Mouse (Mus musculus): Measurements from ENCODE around the gene Srp9.

Gene Srp9

DNA sequence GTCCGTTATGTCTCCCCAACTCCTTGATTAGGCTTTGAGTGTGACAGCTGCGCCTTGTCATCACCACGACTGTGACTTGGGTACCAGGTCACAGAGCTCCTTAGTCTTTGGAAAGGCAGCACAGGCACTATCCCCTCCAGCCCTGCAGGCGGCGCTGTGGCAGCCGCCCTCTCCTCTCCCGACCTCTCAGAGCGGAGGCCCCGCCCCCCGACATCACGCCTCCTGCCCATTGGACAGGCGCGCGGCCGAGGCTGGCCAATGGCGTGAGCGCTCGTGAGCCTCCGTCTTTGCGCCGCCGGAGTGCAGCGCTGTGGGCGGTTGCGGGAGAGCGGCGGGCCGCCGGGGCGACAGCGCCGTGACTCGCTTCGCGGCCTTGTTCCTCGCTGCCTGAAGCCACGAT, at the start of gene Srp9:
TSS of gene Srp9 (plus strand) at position 232 of the 400 bp plus-strand sequence.
- peak; percentile 97 to 98 for DNase-seq

DNA sequence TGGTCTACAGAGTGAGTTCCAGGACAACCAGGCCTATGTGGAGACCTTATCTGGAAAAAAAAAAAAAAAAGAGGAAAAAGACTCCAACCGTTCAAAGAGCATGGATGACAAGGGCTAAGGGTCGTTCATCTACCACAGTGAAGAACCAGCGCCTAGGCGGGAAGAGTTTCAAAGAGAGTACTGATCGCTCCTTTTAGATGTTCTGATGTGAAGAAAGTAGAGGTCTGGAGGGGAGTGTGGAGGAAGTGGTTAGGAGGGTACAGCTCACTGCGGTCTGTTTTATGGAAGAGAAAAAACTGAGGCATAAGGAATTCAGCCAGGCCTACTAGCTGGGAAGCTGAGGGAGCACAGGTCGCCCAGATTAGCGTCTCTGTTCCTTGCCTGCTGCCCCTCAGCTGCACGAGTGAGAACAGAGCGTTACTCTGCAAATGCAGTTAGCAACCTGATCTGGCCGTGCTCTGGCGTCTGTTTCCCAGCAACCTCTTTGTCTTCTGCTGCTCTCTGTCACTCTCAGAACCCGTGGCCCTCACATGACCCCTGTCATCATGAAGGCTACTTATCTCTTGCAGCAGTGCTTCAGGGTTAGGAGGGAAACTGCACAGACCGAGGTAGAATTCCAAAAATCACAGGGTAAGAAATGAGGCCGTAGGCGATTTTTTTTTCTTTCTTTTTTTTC, 42.7 kb upstream of the Srp9 start:
- DNase-seq, result peak in 1 of 2 experiments; percentile 33

DNA sequence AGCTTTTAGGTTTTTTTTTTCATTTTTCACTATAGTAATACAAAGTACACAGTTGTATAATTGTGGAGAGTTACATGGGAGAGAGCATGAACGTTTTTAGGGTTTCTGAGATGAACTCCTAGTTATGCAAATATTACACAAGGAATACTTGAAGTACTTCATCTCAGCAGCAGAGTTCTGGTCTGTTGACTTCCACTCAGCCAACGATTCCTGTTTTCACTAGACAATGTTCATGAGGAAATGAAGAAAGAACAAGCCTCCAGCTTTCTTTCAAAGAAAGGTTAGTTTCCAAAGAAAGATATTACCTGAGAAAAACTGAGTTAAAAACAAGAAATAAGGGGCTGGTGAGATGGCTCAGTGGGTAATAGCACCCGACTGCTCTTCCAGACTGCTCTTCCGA, 41.1 kb upstream of the Srp9 start:
- no peak for DNase-seq

DNA sequence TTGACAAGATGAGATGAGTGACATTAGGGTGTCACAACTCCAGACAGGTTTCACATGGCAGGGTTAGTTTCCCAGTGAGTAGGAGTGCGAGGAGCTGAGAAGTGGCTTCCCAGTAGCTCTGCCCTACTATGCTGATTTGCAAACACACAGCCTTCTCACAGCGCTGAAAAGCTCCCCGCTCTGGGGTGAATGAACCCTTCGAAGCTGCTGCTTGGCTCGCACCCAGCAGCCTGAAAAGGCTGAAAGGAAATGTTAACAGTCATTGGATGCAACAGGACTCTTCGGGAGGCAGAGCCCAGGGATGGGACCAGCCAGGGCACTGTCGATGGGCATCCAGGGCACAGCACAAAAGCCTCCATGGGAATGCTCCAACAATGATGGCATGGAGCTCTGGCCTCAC, 37.8 kb upstream of the Srp9 start:
- no peak for DNase-seq

DNA sequence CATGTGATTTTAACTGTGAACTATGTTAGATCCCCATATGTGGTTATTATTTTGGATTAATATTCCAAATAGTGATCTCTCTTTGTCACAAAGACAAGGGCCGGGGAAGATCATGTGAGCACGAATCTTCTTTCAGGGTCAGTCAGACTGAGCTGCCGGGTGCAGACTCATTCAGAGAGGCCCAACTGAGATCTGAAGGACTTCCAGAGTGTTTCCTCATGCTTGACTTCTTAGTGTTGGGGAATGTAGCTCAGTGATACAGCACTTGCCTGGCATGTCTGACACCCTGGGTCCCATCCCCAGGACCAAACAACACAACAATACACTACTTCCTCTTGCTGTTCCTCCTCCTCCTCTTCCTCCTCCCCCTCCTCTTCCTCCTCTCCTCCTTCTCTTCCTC, 37.2 kb upstream of the Srp9 start:
- DNase-seq, result no peak

DNA sequence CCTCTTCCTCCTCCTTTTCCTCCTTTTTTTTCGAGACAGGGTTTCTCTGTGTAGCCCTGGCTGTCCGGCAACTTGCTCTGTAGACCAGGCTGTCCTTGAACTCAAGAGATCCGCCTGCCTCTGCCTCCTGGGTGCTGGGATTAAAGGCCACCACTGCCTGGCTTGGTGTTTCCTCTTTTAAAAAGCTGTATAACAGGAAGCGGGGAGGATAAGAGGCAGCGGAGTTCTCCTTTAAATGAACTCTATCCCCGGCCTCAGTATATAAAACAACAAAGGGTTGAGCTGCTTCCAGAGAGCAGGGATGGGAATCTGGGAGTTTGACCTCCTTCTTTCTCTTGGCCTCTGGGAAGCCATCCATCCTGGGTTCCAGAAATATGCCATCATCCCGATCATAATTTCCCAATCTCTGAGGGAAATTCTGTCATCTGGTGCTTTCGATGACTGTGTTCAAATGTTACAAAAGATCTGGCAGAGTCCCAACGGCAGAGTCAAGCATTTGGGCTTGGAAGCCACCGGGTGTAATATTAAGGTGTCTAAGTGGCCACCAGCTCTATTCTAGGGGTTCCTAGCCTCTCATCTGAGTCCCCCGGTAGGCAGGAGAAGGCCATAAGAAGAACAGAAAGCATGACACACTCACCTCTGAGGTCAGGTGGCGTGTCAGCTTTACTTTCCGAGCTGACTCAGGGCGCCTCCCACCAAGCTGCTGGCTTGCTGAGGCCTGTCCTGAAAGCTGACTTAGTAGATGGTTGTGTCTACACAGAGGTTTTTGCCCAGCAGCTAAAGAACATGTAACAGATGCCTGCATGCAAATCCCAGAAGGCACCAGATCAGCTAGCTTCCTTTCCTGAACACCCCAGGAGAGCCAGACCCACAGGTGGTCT, 36.5 kb upstream of the Srp9 start:
- DNase-seq, result peak in 1 of 2 experiments; percentile 69

DNA sequence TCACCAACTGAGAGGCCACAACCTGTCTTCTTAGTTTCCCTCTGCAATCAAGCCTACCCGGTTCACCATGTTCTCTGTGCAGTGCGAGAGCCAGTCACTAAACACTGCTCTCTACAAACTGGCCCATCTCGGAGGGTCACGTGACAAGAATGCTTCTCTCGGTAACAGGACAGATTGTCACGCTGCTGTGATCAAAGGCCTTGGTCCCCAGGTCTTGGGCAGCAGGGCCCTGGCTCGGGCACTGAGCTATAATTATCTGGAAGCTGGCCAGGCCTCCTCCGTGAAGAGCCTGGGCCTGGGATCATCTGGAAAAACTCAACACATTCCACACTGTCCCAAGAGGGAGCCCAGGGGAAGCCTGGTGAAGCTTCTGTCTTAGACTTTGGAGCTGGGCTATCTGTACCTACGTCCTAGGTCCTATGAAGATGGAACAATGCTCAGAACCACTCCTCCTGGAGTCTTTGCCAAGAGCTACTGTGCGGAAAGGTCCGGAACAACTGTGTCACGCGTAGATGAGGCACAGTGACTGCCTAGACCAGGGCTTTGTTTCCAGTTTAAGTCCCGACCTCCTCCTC, 35.6 kb upstream of the Srp9 start:
- no peak for DNase-seq

DNA sequence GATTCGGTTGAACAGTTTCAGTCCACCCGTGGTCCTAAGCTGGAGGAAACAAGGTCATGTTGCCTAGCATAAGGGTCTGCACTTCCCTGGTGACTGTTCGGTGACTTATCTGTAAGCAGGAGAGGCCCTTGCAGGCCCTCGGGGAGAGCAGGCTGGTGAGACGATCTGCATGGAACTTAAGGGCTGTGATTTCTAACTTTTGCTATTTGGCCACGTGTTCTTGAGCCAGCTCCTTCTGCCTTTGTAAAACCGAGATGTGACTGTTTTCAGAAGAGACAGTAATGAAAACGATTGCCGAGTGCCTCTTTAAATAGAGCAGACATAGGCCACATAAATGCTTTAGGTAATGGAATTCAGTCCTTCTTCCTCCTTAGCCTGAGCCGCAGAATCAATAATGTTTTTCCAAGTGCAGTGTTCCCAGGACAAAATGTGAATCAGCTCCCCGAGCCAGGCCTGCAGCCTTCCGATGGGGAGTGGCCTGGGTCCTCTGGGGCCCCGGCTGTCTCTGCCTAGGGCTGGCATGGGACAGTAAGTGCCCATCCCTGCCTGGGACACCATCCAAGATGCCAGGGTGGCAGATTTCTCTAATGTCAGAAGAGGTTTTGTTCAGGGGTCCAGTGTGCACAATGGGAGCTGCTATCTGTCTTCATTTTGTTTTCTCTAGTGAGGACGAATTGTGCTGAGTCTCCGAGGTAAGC, 34.8 kb upstream of the Srp9 start:
- DNase-seq, result no peak

DNA sequence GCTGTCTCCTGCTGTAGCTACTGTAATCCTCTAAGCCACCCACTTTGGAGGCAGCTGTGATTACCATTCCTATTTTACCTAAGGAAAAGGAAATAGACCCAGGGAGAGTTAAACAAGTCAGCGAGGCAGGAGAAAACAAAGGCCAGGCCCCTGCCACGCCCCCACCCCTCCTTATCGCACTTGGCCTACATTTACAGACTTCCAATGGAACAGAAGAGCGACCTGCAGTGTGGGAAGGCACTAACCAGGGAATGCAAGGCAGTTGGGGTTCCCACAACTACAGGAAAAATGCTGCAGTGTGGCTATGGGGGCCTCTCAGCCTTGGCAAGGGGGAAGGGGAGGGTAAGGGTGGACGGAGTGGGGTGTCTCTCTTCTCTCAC, 34.2 kb upstream of the Srp9 start:
- DNase-seq, result peak in 1 of 2 experiments; percentile 54

DNA sequence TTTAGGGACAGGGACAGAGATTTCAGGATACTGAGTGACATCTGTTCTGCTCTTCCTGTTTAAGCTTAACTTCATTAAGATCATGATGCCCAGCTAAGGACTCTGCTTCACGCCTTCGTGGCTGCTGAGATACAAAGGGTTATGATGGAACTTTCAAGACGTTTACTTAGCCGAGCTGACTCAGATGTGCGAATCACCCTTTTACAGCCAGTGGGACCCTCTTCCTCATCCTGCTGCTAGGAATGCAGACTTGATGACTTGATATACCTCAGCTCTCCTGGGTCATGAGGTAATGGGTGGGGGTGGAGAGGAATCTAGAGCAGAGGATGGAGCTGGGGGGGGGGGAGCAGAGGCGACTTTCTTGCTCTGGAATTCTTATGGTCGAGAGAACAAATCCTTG, 33.3 kb upstream of the Srp9 start:
- DNase-seq, result no peak

DNA sequence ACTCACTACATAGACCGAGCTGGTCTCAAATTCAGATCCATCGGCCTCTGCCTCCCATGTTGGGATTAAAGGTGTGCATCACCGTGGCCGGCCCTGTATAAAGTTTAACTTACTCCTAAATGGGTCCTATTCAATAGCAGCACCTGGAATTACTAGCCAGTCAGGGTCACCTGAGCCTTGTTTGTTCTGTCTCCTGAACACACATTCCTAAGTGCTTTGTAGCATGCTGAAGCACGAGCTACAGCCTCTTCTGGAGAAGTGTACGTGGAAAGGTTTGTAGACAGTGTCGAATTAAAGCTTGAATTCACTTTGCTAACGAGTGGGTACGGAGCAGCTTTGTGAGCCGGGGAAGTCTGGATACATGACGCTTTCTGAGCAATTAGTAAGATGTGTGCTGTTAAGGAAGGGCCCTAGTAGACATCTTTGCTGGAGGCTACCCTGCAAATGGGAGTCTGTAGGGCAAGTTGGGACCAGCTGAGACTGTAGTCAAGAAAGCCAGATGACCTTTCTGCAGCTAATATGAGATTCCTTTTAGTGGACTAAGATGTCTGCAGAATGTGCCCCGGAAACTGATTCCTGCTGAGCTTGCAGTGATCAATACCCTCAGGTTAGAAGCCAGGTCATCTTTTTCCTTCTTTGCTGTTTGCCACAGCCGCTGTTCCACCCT, 32.7 kb upstream of the Srp9 start:
- DNase-seq, result peak; percentile 57 to 75

DNA sequence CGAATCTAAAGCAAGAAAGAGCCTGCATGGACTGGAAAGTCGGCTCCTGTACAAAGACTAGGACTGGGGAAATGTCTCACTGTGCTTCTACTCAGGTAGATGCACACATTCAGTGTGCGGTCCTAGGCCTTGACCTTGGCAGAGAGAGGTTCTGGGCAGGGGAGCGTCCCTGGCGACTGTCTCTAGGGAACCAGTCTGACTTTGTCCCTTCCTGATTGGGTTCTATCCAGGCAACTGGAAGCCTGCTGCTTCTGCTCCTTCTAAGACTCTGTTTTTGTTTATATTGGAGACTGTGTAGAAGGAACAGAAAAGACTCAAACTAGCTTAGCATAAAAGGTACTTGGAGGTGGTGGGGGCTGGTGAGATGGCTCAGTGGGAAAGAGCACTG, 32.1 kb upstream of the Srp9 start:
- peak in 1 of 2 experiments; percentile 59 for DNase-seq

DNA sequence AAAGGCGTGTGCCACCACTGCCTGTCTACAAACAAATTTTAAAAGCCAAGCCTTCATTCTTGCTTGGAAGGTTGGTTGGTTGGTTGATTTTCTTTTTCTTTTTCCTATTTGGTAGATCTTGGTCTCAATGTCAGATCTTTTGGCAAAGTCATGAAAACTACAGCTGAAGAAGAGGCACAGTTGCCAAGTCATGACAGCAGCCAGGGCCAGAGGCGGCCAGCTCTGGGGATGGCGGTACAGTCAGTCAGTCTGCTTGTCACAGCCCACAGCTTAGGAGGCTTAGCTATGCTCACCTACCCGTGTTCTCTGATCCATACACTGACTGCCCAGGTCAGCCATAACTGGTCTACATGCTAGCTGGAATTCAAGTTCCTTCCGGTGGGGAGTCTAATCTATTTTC, 31.1 kb upstream of the Srp9 start:
- DNase-seq, result no peak

DNA sequence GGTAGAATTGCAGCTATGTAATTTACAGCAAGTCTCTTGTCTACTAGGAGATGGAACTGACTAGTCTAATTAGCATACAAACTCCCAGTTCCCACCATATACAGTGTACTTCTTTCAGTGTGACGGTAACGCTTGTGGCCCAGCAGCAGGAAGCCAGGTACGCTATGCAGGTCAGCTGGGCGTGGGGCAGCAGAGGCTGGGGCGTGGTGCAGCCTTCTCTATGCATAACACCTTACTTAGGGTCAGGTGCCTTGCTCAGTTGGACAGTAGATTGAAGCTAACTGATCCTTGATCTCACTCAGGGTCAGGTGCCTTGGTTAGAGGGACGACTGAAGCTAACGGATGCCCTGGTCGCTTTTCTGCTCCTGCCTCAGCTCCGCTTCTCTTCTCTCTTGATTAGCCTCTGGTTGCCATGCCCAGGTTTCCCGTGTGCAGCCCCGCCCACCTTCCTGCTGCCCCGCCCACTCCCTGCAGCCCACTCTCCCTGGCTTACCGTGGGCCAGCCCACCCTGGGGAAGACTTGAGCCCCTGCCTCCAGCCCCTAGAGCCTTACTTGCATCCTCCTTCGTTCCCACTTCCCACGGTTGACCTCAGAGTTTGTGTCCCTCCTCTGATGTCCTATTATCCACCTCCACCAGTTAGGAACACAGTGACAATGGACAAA, 29.9 kb upstream of the Srp9 start:
- DNase-seq, result no peak

DNA sequence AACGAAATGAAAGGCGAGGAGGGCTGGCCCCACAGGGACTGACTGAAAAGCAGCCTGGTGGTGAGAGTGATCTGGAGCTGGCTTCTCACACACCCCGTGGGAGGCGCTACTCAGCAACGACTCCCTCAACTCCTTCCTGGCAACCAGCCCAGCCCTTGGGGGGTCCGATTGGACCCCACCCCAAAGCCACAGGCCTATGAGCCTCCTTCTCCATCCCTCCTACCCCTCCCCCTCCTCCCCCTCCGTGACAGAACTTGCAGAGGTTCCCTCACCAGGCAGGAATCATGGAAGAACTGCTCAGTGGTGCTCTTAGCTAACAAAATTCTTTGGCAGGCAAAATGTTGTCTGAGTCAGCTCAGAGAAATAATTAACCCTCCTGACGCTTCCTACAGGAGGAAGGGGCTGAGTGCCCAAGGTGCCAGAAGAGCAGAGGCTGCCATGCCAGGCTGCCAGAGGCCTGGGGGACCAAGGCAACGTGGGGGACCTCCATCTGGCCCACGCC, 29.2 kb upstream of the Srp9 start:
- no peak for DNase-seq

DNA sequence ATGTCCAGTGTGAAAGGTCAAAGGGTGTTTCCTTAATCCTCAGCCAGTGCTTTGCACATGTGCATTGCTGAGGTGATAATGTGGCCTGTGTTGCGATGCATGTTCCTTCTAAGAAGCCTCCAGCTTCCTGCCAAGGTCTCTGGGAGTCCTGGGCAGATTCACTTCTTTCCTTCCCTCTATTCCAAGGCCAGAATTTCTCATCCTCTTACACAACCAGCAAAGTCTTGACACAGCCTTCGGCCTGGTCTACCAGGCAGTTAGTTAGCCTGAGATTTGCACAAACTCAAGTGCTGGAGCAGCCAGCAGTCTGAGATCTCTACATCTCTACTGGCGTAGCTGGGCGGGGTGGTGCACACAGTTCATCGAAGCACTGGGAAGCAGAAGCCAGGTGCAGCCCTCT, 27.8 kb upstream of the Srp9 start:
- no peak for DNase-seq

DNA sequence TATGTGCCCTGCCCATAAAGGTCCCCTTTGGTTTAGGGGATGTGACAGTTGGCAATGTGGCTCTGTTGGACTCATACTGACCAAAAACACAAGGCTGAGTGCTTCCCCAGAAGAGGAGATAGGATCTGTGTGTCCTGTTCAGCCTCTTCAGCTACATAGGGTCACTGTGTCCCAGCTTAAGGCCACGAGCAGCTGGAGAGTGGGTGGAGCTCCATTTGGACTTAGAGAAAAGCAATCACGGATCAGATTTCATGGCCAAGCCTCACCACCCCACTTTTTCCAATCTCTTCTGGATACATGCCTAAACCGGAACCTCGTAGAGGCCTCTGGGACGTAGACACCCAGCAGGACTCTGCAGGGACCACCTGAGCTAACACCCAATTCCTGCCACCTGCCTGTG, 25.5 kb upstream of the Srp9 start:
- peak in 1 of 2 experiments; percentile 56 for DNase-seq

DNA sequence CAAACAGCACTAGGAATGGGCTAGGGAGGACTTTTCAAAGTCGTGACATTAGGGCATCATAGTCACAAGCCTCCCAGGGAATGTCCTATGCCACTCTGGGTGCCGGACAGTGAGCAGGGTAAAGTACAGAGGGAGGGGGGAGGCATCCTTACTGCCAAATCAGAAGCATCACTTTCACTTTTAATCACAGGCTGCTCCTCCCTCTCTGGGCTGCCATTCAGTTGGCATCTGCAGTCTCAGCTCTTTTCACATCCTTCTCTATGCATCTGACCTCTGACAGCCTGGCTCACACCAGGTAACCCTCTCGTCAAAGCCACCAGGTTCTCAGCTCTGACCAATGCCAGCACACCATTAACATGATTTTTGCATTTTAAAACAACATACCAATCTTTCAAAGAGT, 24.1 kb upstream of the Srp9 start:
- no peak for DNase-seq

DNA sequence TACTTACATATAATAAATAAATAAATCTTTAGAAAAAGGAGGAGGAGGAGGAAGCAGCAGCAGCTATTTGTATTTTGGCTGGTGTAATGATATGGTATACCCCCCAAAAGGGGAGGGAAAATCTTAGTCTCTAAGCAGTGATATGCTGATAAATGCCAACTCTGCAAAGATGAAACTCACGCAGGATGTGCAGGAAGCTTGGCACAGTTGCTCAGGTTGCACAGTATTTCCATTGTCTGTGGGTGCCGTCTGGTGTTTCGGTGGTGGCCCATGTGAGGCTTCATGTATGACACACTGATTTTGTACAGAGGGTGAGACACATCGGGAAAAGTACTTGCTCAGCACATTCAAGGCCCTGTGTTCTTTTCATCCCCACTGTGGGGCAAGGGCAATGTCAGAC, 23.1 kb upstream of the Srp9 start:
- DNase-seq, result no peak

DNA sequence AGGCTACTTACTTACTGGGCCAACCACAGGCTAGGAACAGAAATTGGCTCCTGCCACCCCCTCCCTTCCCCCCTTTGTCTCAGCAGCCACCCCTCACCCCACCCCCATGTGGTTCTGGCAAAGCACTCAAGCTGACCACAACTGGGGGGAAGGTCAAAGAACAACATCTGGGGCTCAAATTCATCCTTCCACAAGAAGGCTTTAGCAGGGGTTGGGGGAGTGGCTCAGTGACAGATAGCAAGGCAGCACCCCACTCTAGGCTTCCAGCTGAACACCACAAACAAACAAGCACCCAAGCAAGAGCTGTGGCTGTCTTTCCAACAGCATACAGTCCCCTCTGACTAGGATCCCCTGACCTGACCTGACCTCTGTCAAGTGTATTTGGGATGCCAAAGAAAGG, 21.8 kb upstream of the Srp9 start:
- no peak for DNase-seq

DNA sequence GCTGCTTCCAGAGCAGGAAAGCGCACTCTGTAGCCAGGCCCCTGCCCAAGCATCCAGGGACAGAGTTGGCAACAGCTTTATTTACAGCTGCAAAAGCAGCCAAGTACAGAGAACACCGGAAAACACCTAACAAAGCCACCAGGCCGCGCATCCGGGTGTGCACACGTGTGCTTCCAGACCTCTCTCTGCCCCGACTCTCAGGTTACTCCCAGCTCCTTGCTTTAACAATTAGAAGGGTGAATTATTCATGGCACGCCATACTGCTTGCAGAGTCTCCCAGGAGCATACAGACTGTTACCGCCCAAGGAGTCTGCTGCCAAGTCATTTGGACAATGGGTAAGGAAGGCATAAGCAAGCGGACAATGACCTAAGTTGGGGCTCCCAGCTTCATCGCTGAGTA, 21.1 kb upstream of the Srp9 start:
- no peak for DNase-seq

DNA sequence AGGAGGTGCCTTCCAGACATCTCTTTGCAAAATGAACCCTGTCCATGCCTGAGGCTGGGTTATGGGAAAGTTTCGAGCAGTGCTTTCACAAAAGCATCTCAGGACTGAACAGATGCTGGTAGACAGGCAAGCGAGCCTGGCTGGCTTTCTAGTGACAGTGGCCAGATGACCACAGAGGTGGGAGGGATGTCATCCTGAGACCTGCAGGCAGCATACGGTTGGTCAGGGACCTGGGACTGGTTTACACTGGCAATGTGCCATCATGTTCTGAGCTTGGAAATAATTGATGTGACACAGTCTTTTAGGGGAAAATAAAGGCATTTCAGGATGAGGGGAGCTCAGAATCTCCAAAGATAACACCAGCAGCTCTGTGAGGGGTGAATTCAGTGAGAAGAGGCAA, 19.5 kb upstream of the Srp9 start:
- no peak for DNase-seq
